Mouse (Mus musculus): Measurements from ENCODE around the gene Alox5ap.

The Alox5ap gene

GRCm38 (mm10) chr5:149257518-149258281 lies 6.9 kb upstream of the Alox5ap start:
- no peak for DNase-seq (ENCODE audit: extremely low read depth, low read depth, low spot score)

- DNase-seq (ENCODE audit: extremely low read depth, low read depth, low spot score): no peak
These were observed 5.5 kb upstream of the Alox5ap start for GRCm38 (mm10) chr5:149259093-149259492.

- no peak for DNase-seq (ENCODE audit: extremely low read depth, low read depth, low spot score)
These were observed 3.1 kb upstream of the Alox5ap start for GRCm38 (mm10) chr5:149261449-149261848.

- no peak for DNase-seq (ENCODE audit: extremely low read depth, low read depth, low spot score)
These were observed 2.7 kb upstream of the Alox5ap start for GRCm38 (mm10) chr5:149261866-149262265.

- no peak for DNase-seq (ENCODE audit: extremely low read depth, low read depth, low spot score)
These were observed 312 bp downstream of the Alox5ap start for GRCm38 (mm10) chr5:149264878-149265279.

- no peak for DNase-seq (ENCODE audit: extremely low read depth, low read depth, low spot score)
These were observed 2.2 kb downstream of the Alox5ap start for GRCm38 (mm10) chr5:149266761-149267221.

- DNase-seq (ENCODE audit: extremely low read depth, low read depth, low spot score): no peak
These were observed 2.9 kb downstream of the Alox5ap start for GRCm38 (mm10) chr5:149267493-149267892.

- DNase-seq (ENCODE audit: extremely low read depth, low read depth, low spot score): no peak
These were observed 6.7 kb downstream of the Alox5ap start for GRCm38 (mm10) chr5:149271291-149271690.

GRCm38 (mm10) chr5:149272535-149272934 lies 8.0 kb downstream of the Alox5ap start:
- no peak for DNase-seq (ENCODE audit: extremely low read depth, low read depth, low spot score)

- no peak for DNase-seq (ENCODE audit: extremely low read depth, low read depth, low spot score)
These were observed 10.0 kb downstream of the Alox5ap start for GRCm38 (mm10) chr5:149274390-149275104.

- DNase-seq (ENCODE audit: extremely low read depth, low read depth, low spot score): no peak
These were observed 10.5 kb downstream of the Alox5ap start for GRCm38 (mm10) chr5:149275105-149275494.

- DNase-seq (ENCODE audit: extremely low read depth, low read depth, low spot score): no peak
These were observed 13.0 kb downstream of the Alox5ap start for GRCm38 (mm10) chr5:149277529-149277928.

GRCm38 (mm10) chr5:149279273-149279844 lies 14.8 kb downstream of the Alox5ap start:
- DNase-seq (ENCODE audit: extremely low read depth, low read depth, low spot score): no peak

GRCm38 (mm10) chr5:149283009-149283408 lies 18.4 kb downstream of the Alox5ap start:
- no peak for DNase-seq (ENCODE audit: extremely low read depth, low read depth, low spot score)

- no peak for DNase-seq (ENCODE audit: extremely low read depth, low read depth, low spot score)
These were observed 19.3 kb downstream of the Alox5ap start for GRCm38 (mm10) chr5:149283821-149284220.

GRCm38 (mm10) chr5:149286021-149286420 lies 21.5 kb downstream of the Alox5ap start:
- no peak for DNase-seq (ENCODE audit: extremely low read depth, low read depth, low spot score)

- no peak for DNase-seq (ENCODE audit: extremely low read depth, low read depth, low spot score)
These were observed 22.8 kb downstream of the Alox5ap start for GRCm38 (mm10) chr5:149287148-149288038.

GRCm38 (mm10) chr5:149291266-149291665 lies 26.7 kb downstream of the Alox5ap start:
- DNase-seq (ENCODE audit: extremely low read depth, low read depth, low spot score): no peak

GRCm38 (mm10) chr5:149293071-149293470 lies 28.5 kb downstream of the Alox5ap start:
- no peak for DNase-seq (ENCODE audit: extremely low read depth, low read depth, low spot score)

- no peak for DNase-seq (ENCODE audit: extremely low read depth, low read depth, low spot score)
These were observed 32.2 kb downstream of the Alox5ap start for GRCm38 (mm10) chr5:149296808-149297207.

- no peak for DNase-seq (ENCODE audit: extremely low read depth, low read depth, low spot score)
These were observed 32.9 kb downstream of the Alox5ap start for GRCm38 (mm10) chr5:149297464-149297863.
